Mouse (Mus musculus) frontal cortex, postnatal 10 days (tissue): ENCODE results near the gene Rpl35.

Experiments
- DNase-seq, 2 experiments: peaks; one replicate each; pipeline ENCODE4 v3.0.0; 2022; ENCODE audit warnings: low spot score in 2 of 2, mixed read lengths in 1 of 2

The Rpl35 gene

GRCm38 (mm10) chr2:38997386-38998374, 7.7 kb downstream of the Rpl35 start, which contains the start of gene Wdr38:
Gene Wdr38, plus strand, starts transcription at chr2:38997476.
- peak; percentile 80 to 88 for DNase-seq

- no peak for DNase-seq
Observed at GRCm38 (mm10) chr2:38992452-38992851, 13.0 kb downstream of the Rpl35 start.

- DNase-seq: no peak
Observed at GRCm38 (mm10) chr2:38992004-38992403, 13.4 kb downstream of the Rpl35 start.

GRCm38 (mm10) chr2:38988929-38989328, 16.5 kb downstream of the Rpl35 start:
- no peak for DNase-seq

- no peak for DNase-seq
Observed at GRCm38 (mm10) chr2:38987803-38988510, 17.5 kb downstream of the Rpl35 start.

- no peak for DNase-seq
Observed at GRCm38 (mm10) chr2:38987371-38987770, 18.1 kb downstream of the Rpl35 start.

- no peak for DNase-seq
Observed at GRCm38 (mm10) chr2:38986580-38986979, 18.8 kb downstream of the Rpl35 start.

GRCm38 (mm10) chr2:38983456-38983855, 22.0 kb downstream of the Rpl35 start:
- no peak for DNase-seq

- no peak for DNase-seq
Observed at GRCm38 (mm10) chr2:38977837-38978236, 27.6 kb downstream of the Rpl35 start.

GRCm38 (mm10) chr2:38975941-38976805, 29.3 kb downstream of the Rpl35 start:
- DNase-seq: no peak

- DNase-seq: no peak
Observed at GRCm38 (mm10) chr2:38975181-38975580, 30.2 kb downstream of the Rpl35 start.

GRCm38 (mm10) chr2:38974171-38974570, 31.3 kb downstream of the Rpl35 start:
- DNase-seq: no peak

GRCm38 (mm10) chr2:38973701-38974100, 31.7 kb downstream of the Rpl35 start:
- no peak for DNase-seq

GRCm38 (mm10) chr2:38973223-38973622, 32.2 kb downstream of the Rpl35 start:
- no peak for DNase-seq

- DNase-seq: no peak
Observed at GRCm38 (mm10) chr2:38970057-38970456, 35.4 kb downstream of the Rpl35 start.

GRCm38 (mm10) chr2:38969650-38970049, 35.8 kb downstream of the Rpl35 start:
- DNase-seq: no peak

GRCm38 (mm10) chr2:38964198-38964597, 41.2 kb downstream of the Rpl35 start:
- DNase-seq: no peak

GRCm38 (mm10) chr2:38957671-38958223, 47.7 kb downstream of the Rpl35 start:
- no peak for DNase-seq

GRCm38 (mm10) chr2:38956062-38956461, 49.4 kb downstream of the Rpl35 start:
- DNase-seq: no peak

GRCm38 (mm10) chr2:38953152-38953883, 52.1 kb downstream of the Rpl35 start:
- peak; percentile 60 to 74 for DNase-seq
